Mouse (Mus musculus): ENCODE results near the gene Tfg. TPM values are rescaled to one million over a fixed set of nuclear protein-coding genes. Genes with fewer than 3 reads are reported as not detected.

The Tfg gene
- 183 and 197 TPM in 2 replicates for polyA plus RNA-seq (2014; fragmentation: Nextera tagmentation; extraction: Ambion mirVana)

DNA sequence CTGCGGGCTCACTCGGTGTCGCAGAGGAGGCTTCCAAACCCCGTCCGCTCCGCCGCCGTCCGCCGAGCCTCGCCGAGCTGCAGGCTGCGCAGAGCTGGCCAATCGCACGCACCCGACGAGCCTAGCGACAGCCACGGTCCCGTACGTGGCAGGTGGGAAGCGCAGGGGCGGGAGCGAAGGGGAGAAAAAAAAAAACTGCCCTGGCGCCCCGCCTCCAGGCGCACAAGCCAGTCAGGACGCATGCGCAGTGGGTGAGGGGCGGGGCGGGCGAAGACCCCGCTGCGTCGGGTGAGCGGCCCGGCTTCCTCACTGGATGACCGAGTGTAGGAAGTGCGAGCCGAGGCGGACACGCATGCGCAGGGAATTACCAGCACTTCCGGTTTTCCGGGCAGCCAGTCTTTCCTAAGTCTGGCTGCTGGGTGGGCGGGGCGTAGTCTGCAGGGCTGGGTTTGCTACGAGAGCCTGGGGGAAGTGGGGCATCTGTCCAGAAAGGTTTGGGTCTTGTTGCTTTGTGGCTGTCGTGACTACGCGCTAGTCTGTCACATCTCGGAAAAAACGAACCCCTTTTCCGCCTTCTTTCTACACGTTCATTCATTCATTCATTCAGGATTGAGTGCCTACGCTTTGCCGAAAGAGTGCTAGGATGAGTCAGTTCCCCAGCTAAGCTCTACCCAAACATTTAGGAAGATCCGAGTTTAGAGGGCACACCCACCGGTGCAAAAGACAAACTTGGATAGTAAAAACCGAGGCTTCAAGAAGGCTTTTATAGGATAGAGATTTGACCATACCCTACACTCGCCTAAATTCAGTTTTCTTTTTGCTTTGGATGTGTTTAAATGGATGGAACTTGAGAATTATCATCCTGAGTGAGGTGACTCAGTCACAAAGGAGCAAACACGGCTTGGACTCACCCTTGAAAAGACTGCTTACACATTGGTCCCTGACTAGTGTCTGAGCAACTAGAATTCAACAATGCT, at the start of gene Tfg:
Gene Tfg, minus strand, starts transcription at position 227 of the 977 bp plus-strand sequence.
- peak within 1 kb of the TSS; percentile 89 for H3K9ac ChIP-seq (replicated peaks; ENCODE audit: low read length)
- H3K9me3 ChIP-seq (replicated peaks; ENCODE audit: control insufficient read depth, low read length) = no peaks in the 10 kb centered on the region
- WGBS = under 1% methylated on average over 46 of the region's 62 CpGs
- DNase-seq (ENCODE audit: low spot score) (peak; percentile 100), ATAC-seq (replicated peaks; ENCODE audit: insufficient number of reproducible peaks, low FRiP score, low TSS enrichment, low read depth) (peak; percentile 98)
- H3K4me2 ChIP-seq (ENCODE audit: low read depth, low read length) = peak within 1 kb of the TSS; percentile 60
- H3K4me1 ChIP-seq (ENCODE audit: control insufficient read depth, insufficient read depth, low read length) = no peaks in the 10 kb centered on the region
- peak within 1 kb of the TSS; percentile 83 for H3K4me3 ChIP-seq (ENCODE audit: low read depth, low read length)
- H3K36me3 ChIP-seq (replicated peaks; ENCODE audit: control insufficient read depth, insufficient read depth, low read depth, low read length) = no peaks in the 10 kb centered on the region
- peak within 1 kb of the TSS; percentile 94 for H3K27ac ChIP-seq (replicated peaks; ENCODE audit: low read depth, low read length)
- H3K27me3 ChIP-seq (ENCODE audit: control insufficient read depth, insufficient read depth, low read length) = no peaks in the 10 kb centered on the region

DNA sequence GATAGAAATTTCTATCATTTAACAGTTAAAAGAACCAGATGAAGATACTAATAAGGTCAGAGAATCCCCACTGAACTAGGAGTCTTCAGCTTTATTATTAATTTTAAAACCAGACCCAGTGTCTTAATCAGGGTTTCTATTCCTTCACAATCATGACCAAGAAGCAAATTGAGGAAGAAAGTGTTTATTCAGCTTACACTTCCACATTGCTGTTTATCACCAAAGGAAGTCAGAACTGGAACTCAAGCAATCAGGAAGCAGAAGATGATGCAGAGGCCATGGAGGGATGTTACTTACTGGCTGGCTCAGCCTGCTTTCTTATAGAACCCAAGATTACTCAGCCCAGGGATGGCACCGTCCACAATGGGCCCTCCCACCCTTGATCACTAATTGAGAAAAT, 11.8 kb upstream of the Tfg start:
- Histone ChIP-seq H3K4me3 (ENCODE audit: low read depth, low read length) (no peak overlapping the region), H3K27ac (replicated peaks; ENCODE audit: low read depth, low read length) (no peak overlapping the region), H3K9ac (replicated peaks; ENCODE audit: low read length) (no peak overlapping the region), H3K9me3 (replicated peaks; ENCODE audit: control insufficient read depth, low read length) (no peaks in the 10 kb centered on the region), H3K4me1 (ENCODE audit: control insufficient read depth, insufficient read depth, low read length) (no peaks in the 10 kb centered on the region), H3K36me3 (replicated peaks; ENCODE audit: control insufficient read depth, insufficient read depth, low read depth, low read length) (no peaks in the 10 kb centered on the region), H3K27me3 (ENCODE audit: control insufficient read depth, insufficient read depth, low read length) (no peaks in the 10 kb centered on the region), H3K4me2 (ENCODE audit: low read depth, low read length) (no peak overlapping the region)
- ATAC-seq (replicated peaks; ENCODE audit: insufficient number of reproducible peaks, low FRiP score, low TSS enrichment, low read depth) (no peak), DNase-seq (ENCODE audit: low spot score) (no peak)
- WGBS = 5% methylated on average over 1 of the region's 1 CpGs

- 80% methylated on average over 10 of the region's 10 CpGs for WGBS
- Histone ChIP-seq H3K9ac (replicated peaks; ENCODE audit: low read length) (no peak overlapping the region), H3K4me3 (ENCODE audit: low read depth, low read length) (no peak overlapping the region), H3K4me1 (ENCODE audit: control insufficient read depth, insufficient read depth, low read length) (no peaks in the 10 kb centered on the region), H3K27ac (replicated peaks; ENCODE audit: low read depth, low read length) (no peak overlapping the region), H3K4me2 (ENCODE audit: low read depth, low read length) (no peak overlapping the region), H3K9me3 (replicated peaks; ENCODE audit: control insufficient read depth, low read length) (no peaks in the 10 kb centered on the region), H3K27me3 (ENCODE audit: control insufficient read depth, insufficient read depth, low read length) (no peaks in the 10 kb centered on the region), H3K36me3 (replicated peaks; ENCODE audit: control insufficient read depth, insufficient read depth, low read depth, low read length) (no peaks in the 10 kb centered on the region)
- ATAC-seq (replicated peaks; ENCODE audit: insufficient number of reproducible peaks, low FRiP score, low TSS enrichment, low read depth) = no peak
- DNase-seq (ENCODE audit: low spot score) = no peak
These were observed 7.7 kb upstream of the Tfg start for GRCm38 (mm10) chr16:56724927-56725326.

DNA sequence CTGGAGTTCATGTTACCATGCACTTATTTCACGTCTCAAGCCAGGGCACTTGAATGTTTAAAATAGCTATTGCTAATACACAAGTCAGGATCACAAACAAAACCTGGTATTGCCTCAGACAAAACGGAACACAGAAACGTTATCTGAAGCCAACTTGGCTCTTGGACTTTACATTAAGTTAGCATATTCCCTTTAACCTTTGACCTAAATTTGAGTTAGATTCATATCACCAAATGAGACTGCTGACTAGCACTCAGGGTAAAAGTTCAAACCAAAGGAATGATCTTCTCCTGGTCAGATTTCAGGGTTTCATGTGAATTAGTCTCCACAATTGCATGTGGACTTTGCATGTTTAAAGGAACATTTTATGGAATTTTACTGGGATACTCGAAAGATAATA, 5.1 kb upstream of the Tfg start:
- DNase-seq (ENCODE audit: low spot score) = no peak
- Histone ChIP-seq H3K9ac (replicated peaks; ENCODE audit: low read length) (no peak overlapping the region), H3K4me2 (ENCODE audit: low read depth, low read length) (no peak overlapping the region), H3K36me3 (replicated peaks; ENCODE audit: control insufficient read depth, insufficient read depth, low read depth, low read length) (no peaks in the 10 kb centered on the region), H3K27me3 (ENCODE audit: control insufficient read depth, insufficient read depth, low read length) (no peaks in the 10 kb centered on the region), H3K27ac (replicated peaks; ENCODE audit: low read depth, low read length) (no peak overlapping the region), H3K4me1 (ENCODE audit: control insufficient read depth, insufficient read depth, low read length) (no peaks in the 10 kb centered on the region), H3K9me3 (replicated peaks; ENCODE audit: control insufficient read depth, low read length) (no peaks in the 10 kb centered on the region), H3K4me3 (ENCODE audit: low read depth, low read length) (no peak overlapping the region)
- no peak for ATAC-seq (replicated peaks; ENCODE audit: insufficient number of reproducible peaks, low FRiP score, low TSS enrichment, low read depth)
- WGBS = 57% methylated on average over 4 of the region's 4 CpGs

DNA sequence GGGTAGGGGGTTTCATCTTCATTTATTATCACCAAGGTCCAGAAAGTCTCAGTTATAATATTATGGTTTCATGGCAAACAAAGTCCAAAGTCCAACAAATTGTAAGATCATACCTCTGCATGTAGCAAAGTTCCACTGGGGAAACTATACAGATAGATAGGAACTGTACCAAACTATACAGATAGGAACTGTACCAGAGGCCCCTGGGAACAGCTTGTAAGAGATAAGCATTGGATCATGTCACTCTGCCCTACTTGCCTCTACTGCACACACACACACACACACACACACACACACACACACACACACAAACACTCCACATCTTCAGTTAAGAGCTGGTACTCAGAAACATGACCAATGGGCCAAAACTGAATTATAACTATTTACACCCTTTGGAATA, 1.8 kb upstream of the Tfg start:
- no peak overlapping the region for H3K4me3 ChIP-seq (ENCODE audit: low read depth, low read length)
- no peaks in the 10 kb centered on the region for H3K9me3 ChIP-seq (replicated peaks; ENCODE audit: control insufficient read depth, low read length)
- no peaks in the 10 kb centered on the region for H3K27me3 ChIP-seq (ENCODE audit: control insufficient read depth, insufficient read depth, low read length)
- H3K4me2 ChIP-seq (ENCODE audit: low read depth, low read length) = no peak overlapping the region
- DNase-seq (ENCODE audit: low spot score) (no peak), ATAC-seq (replicated peaks; ENCODE audit: insufficient number of reproducible peaks, low FRiP score, low TSS enrichment, low read depth) (no peak)
- H3K36me3 ChIP-seq (replicated peaks; ENCODE audit: control insufficient read depth, insufficient read depth, low read depth, low read length) = no peaks in the 10 kb centered on the region
- no peak overlapping the region for H3K9ac ChIP-seq (replicated peaks; ENCODE audit: low read length)
- no peak overlapping the region for H3K27ac ChIP-seq (replicated peaks; ENCODE audit: low read depth, low read length)
- H3K4me1 ChIP-seq (ENCODE audit: control insufficient read depth, insufficient read depth, low read length) = no peaks in the 10 kb centered on the region

- peak; percentile 73; the same call in 1 of the 2 replicates for ATAC-seq (replicated peaks; ENCODE audit: insufficient number of reproducible peaks, low FRiP score, low TSS enrichment, low read depth)
- WGBS = under 1% methylated on average over 35 of the region's 38 CpGs
- no peaks in the 10 kb centered on the region for H3K4me1 ChIP-seq (ENCODE audit: control insufficient read depth, insufficient read depth, low read length)
These were observed 582 bp downstream of the Tfg start for GRCm38 (mm10) chr16:56716557-56717179.

DNA sequence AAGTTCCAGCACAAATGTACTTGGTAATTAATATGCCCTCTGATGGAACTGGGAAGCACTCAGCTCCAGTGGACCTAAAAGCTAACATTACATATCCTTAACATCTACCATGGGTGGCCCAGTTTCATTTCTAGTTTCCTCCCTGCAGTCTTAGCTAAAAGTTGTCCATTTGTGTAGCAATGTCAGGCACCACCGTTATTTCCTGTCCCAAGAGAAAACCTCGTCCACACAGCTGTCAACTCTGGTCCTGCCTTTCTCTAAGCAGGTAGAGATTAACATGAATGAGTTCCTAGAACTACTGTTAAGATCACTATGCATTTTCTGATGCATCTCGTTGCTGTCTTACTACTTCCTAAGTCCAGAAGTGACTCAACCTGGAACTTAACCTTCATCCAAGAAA, 1.6 kb downstream of the Tfg start:
- Histone ChIP-seq H3K27me3 (ENCODE audit: control insufficient read depth, insufficient read depth, low read length) (no peaks in the 10 kb centered on the region), H3K9ac (replicated peaks; ENCODE audit: low read length) (no peak overlapping the region), H3K9me3 (replicated peaks; ENCODE audit: control insufficient read depth, low read length) (no peaks in the 10 kb centered on the region), H3K36me3 (replicated peaks; ENCODE audit: control insufficient read depth, insufficient read depth, low read depth, low read length) (no peaks in the 10 kb centered on the region), H3K4me2 (ENCODE audit: low read depth, low read length) (peak overlapping the region; percentile 60; the same call in 1 of the 2 replicates), H3K27ac (replicated peaks; ENCODE audit: low read depth, low read length) (no peak overlapping the region), H3K4me1 (ENCODE audit: control insufficient read depth, insufficient read depth, low read length) (no peaks in the 10 kb centered on the region), H3K4me3 (ENCODE audit: low read depth, low read length) (peak overlapping the region; percentile 83)
- no peak for ATAC-seq (replicated peaks; ENCODE audit: insufficient number of reproducible peaks, low FRiP score, low TSS enrichment, low read depth)
- no peak for DNase-seq (ENCODE audit: low spot score)
- WGBS = 71% methylated on average over 3 of the region's 3 CpGs

More at GRCm38 (mm10) chr16:56716557-56717179, 582 bp downstream of the Tfg start:
- H3K27me3 ChIP-seq (ENCODE audit: control insufficient read depth, insufficient read depth, low read length) = no peaks in the 10 kb centered on the region
- peak; percentile 70 for DNase-seq (ENCODE audit: low spot score)
- peak overlapping the region; percentile 94 for H3K27ac ChIP-seq (replicated peaks; ENCODE audit: low read depth, low read length)
- peak overlapping the region; percentile 60 for H3K4me2 ChIP-seq (ENCODE audit: low read depth, low read length)
- H3K9me3 ChIP-seq (replicated peaks; ENCODE audit: control insufficient read depth, low read length) = no peaks in the 10 kb centered on the region
- H3K4me3 ChIP-seq (ENCODE audit: low read depth, low read length) = peak overlapping the region; percentile 83
- H3K36me3 ChIP-seq (replicated peaks; ENCODE audit: control insufficient read depth, insufficient read depth, low read depth, low read length) = no peaks in the 10 kb centered on the region
- peak overlapping the region; percentile 89 for H3K9ac ChIP-seq (replicated peaks; ENCODE audit: low read length)

- ATAC-seq (replicated peaks; ENCODE audit: insufficient number of reproducible peaks, low FRiP score, low TSS enrichment, low read depth) = no peak
- Histone ChIP-seq H3K27ac (replicated peaks; ENCODE audit: low read depth, low read length) (no peak overlapping the region), H3K4me2 (ENCODE audit: low read depth, low read length) (no peak overlapping the region), H3K4me3 (ENCODE audit: low read depth, low read length) (no peak overlapping the region), H3K27me3 (ENCODE audit: control insufficient read depth, insufficient read depth, low read length) (no peaks in the 10 kb centered on the region), H3K9ac (replicated peaks; ENCODE audit: low read length) (no peak overlapping the region), H3K9me3 (replicated peaks; ENCODE audit: control insufficient read depth, low read length) (no peaks in the 10 kb centered on the region), H3K4me1 (ENCODE audit: control insufficient read depth, insufficient read depth, low read length) (no peaks in the 10 kb centered on the region), H3K36me3 (replicated peaks; ENCODE audit: control insufficient read depth, insufficient read depth, low read depth, low read length) (peaks cover 8% of the 10 kb centered on the region)
- no peak for DNase-seq (ENCODE audit: low spot score)
- 91% methylated on average over 3 of the region's 3 CpGs for WGBS
These were observed 7.2 kb downstream of the Tfg start for GRCm38 (mm10) chr16:56710071-56710470.
